13 mouse cellular contexts compared by ENCODE assay signal in genomic region chr15:74004008-74004680, GRCm38 (mm10).
A peak's percentile ranks its signal among the peaks of the same experiment; 100 is the strongest.
DNase-seq lines count a peak whose midpoint lies in the region; ATAC-seq and TF ChIP-seq lines count a peak whose summit lies in the region.
"Had no signal": no experiment of that assay in that cellular context is flagged by ENCODE, and none has a peak within 500 bp of the region (broad histone marks: within the 10 kb centered on the region; RNA-seq: fewer than 3 reads in every experiment).

No protein-coding gene starts in this region.

- H3K27ac ChIP-seq in heart, postnatal 0 days (ENCODE audit: low read depth), result no peak overlapping the region
- no peak overlapping the region for H3K27ac ChIP-seq in neural tube, embryonic 11.5 days (ENCODE audit: low read depth, low read length)
- H3K27ac ChIP-seq: forebrain, embryonic 15.5 days; hindbrain, embryonic 15.5 days; limb, embryonic 13.5 days had no signal

- no peak overlapping the region for H3K4me2 ChIP-seq in heart, postnatal 0 days (ENCODE audit: low read depth, low read length)
- H3K4me2 ChIP-seq in neural tube, embryonic 11.5 days (ENCODE audit: low read depth), result no peak overlapping the region
- H3K4me2 ChIP-seq: forebrain, embryonic 15.5 days; hindbrain, embryonic 15.5 days; limb, embryonic 13.5 days had no signal

- peak; percentile 33 for DNase-seq in heart, postnatal 0 days (ENCODE audit: low spot score)
- DNase-seq in heart, adult 11 months, result no peak
- DNase-seq in ovary, postnatal 14 days (ENCODE audit: low spot score), result peak; percentile 25
- DNase-seq in ovary, adult 18-20 months (ENCODE audit: low spot score), result no peak
- DNase-seq in cerebellum, postnatal 10 days, result peak; percentile 74 to 80
- peak; percentile 26 for DNase-seq in neural tube, embryonic 11.5 days (ENCODE audit: low spot score)
- DNase-seq in frontal cortex, postnatal 25 days (ENCODE audit: low spot score in 2 of 2), result no peak
- DNase-seq in T-cell, adult 2 months (ENCODE audit: low spot score), result no peak
- DNase-seq: midbrain, embryonic 14.5 days had no signal

- 0 out of 2 replicates have a peak, but pooled peaks cover 4% of the 10 kb centered on the region for H3K27me3 ChIP-seq in heart, postnatal 0 days (ENCODE audit: control insufficient read depth, insufficient read depth, low read length)
- no peaks in the 10 kb centered on the region for H3K27me3 ChIP-seq in neural tube, embryonic 11.5 days (ENCODE audit: control insufficient read depth, insufficient read depth, low read length)
- H3K27me3 ChIP-seq: forebrain, embryonic 15.5 days; hindbrain, embryonic 15.5 days; limb, embryonic 13.5 days had no signal

- no peak for TF ChIP-seq CTCF in heart, postnatal 0 days (IDR thresholded peaks at IDR 0.05; ENCODE audit: low read depth)

- 55% methylated on average over 7 of the region's 7 CpGs for WGBS in heart, postnatal 0 days
- WGBS in neural tube, embryonic 11.5 days, result 69% methylated on average over 7 of the region's 7 CpGs

- H3K9ac ChIP-seq in heart, postnatal 0 days (replicated peaks; ENCODE audit: low read depth, low read length), result no peak overlapping the region
- H3K9ac ChIP-seq in neural tube, embryonic 11.5 days (ENCODE audit: low read length), result no peak overlapping the region
- H3K9ac ChIP-seq: forebrain, embryonic 15.5 days; hindbrain, embryonic 15.5 days; limb, embryonic 13.5 days had no signal

- no peak overlapping the region for H3K4me3 ChIP-seq in heart, postnatal 0 days (ENCODE audit: low read depth, low read length)
- H3K4me3 ChIP-seq in neural tube, embryonic 11.5 days (ENCODE audit: low read depth, low read length), result no peak overlapping the region
- H3K4me3 ChIP-seq: forebrain, embryonic 15.5 days; hindbrain, embryonic 15.5 days; limb, embryonic 13.5 days had no signal

- H3K4me1 ChIP-seq in heart, postnatal 0 days (ENCODE audit: control insufficient read depth, insufficient read depth), result no peaks in the 10 kb centered on the region
- H3K4me1 ChIP-seq in neural tube, embryonic 11.5 days (ENCODE audit: control insufficient read depth, insufficient read depth, low read length), result no peaks in the 10 kb centered on the region
- H3K4me1 ChIP-seq: hindbrain, embryonic 15.5 days; limb, embryonic 13.5 days had no signal

- ATAC-seq in heart, postnatal 0 days (ENCODE audit: insufficient read depth, low read depth), result no peak
- ATAC-seq in neural tube, embryonic 11.5 days (ENCODE audit: insufficient read depth, low FRiP score, low TSS enrichment), result no peak
- ATAC-seq: CD4-positive, CD25-positive, alpha-beta regulatory T cell, adult 4 months; forebrain, embryonic 15.5 days had no signal

- TF ChIP-seq EP300 in heart, postnatal 0 days (IDR thresholded peaks at IDR 0.05; ENCODE audit: low read depth), result no peak

- H3K36me3 ChIP-seq in heart, postnatal 0 days (replicated peaks; ENCODE audit: control insufficient read depth, insufficient read depth, low read length), result no peaks in the 10 kb centered on the region
- no peaks in the 10 kb centered on the region for H3K36me3 ChIP-seq in neural tube, embryonic 11.5 days (ENCODE audit: control insufficient read depth, insufficient read depth, low read length)
- H3K36me3 ChIP-seq: forebrain, embryonic 15.5 days; hindbrain, embryonic 15.5 days; limb, embryonic 13.5 days had no signal

- no peaks in the 10 kb centered on the region for H3K9me3 ChIP-seq in heart, postnatal 0 days (replicated peaks; ENCODE audit: control insufficient read depth, low read length)
- no peaks in the 10 kb centered on the region for H3K9me3 ChIP-seq in neural tube, embryonic 11.5 days (ENCODE audit: control insufficient read depth, low read length)
- H3K9me3 ChIP-seq: forebrain, embryonic 15.5 days; hindbrain, embryonic 15.5 days; limb, embryonic 13.5 days had no signal

Comparison
In these comparisons a context has a peak if more than half of its experiments do, and no peak if none do; other contexts are left out.
1. DNase-seq: peak in heart, postnatal 0 days (single experiment), ovary, postnatal 14 days (single experiment), cerebellum, postnatal 10 days (2 of 2) and neural tube, embryonic 11.5 days (single experiment); none in heart, adult 11 months (single experiment), ovary, adult 18-20 months (single experiment), frontal cortex, postnatal 25 days (0 of 2) and T-cell, adult 2 months (single experiment).